Mouse (Mus musculus): Measurements from ENCODE around the gene Thap12.

DNA sequence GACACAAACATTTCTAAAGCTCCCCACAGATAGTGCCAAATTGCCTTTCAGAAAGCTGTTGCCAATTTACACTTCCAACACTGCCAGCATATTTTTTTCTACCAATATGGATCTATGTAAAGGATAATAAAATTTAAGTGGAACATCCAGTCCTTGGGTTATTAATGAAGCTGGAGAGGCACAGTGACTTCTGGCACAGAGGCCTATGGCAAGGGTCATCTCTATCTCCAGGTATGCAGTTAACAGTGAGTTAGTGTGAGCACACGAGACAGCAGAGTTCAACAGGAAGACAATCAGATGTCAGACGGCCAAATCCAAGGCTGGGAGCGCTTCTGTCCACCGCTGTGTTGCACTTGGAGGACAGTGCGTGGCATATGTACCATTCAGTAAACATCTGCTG is 4.9 kb upstream of the Thap12 start:
- TF ChIP-seq CTCF (IDR thresholded peaks at IDR 0.05; ENCODE audit: insufficient read depth, low read length) (no peak), POLR2A (IDR thresholded peaks at IDR 0.05; ENCODE audit: borderline replicate concordance, extremely low read depth, low read depth, low read length) (no peak)

Data from lung, adult 2 months (tissue).